Mouse (Mus musculus) erythroblast, embryonic 14.5 days (primary cell): ENCODE measurements at regions not wholly inside any gene's neighbourhood (a gene's known extent, or its start where the extent isn't known, plus 50 kb on each side); places are given as distances from the start of the nearest gene placed in this dataset.
A peak's percentile ranks its signal among the peaks of the same experiment; 100 is the strongest.
"Not testable (repeated sequence)": the region's sequence is repeated elsewhere in the genome, so short reads cannot be mapped to it uniquely, and the experiment has no call there.

ENCODE experiments used
- H3K27me3 ChIP-seq: 2 replicates; pipeline ENCODE4 v1.6.1; 2012; ENCODE audit warnings: inconsistent platforms; ENCODE audit not compliant: control insufficient read depth
- H3K36me3 ChIP-seq: 2 replicates; pipeline ENCODE4 v1.6.1; 2012; ENCODE audit warnings: mild to moderate bottlenecking, inconsistent platforms; ENCODE audit not compliant: control insufficient read depth
- H3K4me1 ChIP-seq: 2 replicates; pipeline ENCODE4 v1.6.1; 2012; ENCODE audit warnings: inconsistent platforms; ENCODE audit not compliant: control insufficient read depth
- H3K4me3 ChIP-seq: replicated peaks from 2 replicates; pipeline ENCODE3; 2012; ENCODE audit warnings: moderate library complexity, mild to moderate bottlenecking, inconsistent platforms
- H3K9me3 ChIP-seq: 2 replicates; pipeline ENCODE4 v1.6.1; 2012; ENCODE audit warnings: low read length, inconsistent platforms, mixed read lengths; ENCODE audit not compliant: control insufficient read depth
- GATA1 ChIP-seq: IDR thresholded peaks from 2 replicates; pipeline ENCODE4 v1.6.1; 2012; ENCODE audit warnings: low read length, inconsistent platforms, mixed read lengths
- TAL1 ChIP-seq: IDR thresholded peaks from 3 replicates; pipeline ENCODE4 v1.6.1; 2012; ENCODE audit warnings: low read length, inconsistent platforms, mixed read lengths

- Histone ChIP-seq H3K9me3 (no peaks in the 10 kb centered on the region), H3K27me3 (no peaks in the 10 kb centered on the region), H3K4me3 (no peak overlapping the region), H3K36me3 (no peaks in the 10 kb centered on the region), H3K4me1 (no peaks in the 10 kb centered on the region)
- no peak for TF ChIP-seq GATA1
- no peak for TF ChIP-seq TAL1
Measured at GRCm38 (mm10) chr10:110840864-110841263, 78.7 kb upstream of the Csrp2 start.

GRCm38 (mm10) chr10:110841670-110842069 is 77.9 kb upstream of the Csrp2 start:
- Histone ChIP-seq H3K4me1 (no peaks in the 10 kb centered on the region), H3K36me3 (no peaks in the 10 kb centered on the region), H3K27me3 (no peaks in the 10 kb centered on the region), H3K9me3 (no peaks in the 10 kb centered on the region), H3K4me3 (no peak overlapping the region)
- no peak for TF ChIP-seq TAL1
- TF ChIP-seq GATA1: peak; percentile 29; the same call in 1 of the 2 replicates

GRCm38 (mm10) chr10:110854663-110855163 is 64.9 kb upstream of the Csrp2 start:
- not testable (repeated sequence) for H3K36me3 ChIP-seq, H3K9me3 ChIP-seq, H3K4me3 ChIP-seq, H3K4me1 ChIP-seq, H3K27me3 ChIP-seq

- H3K27me3 ChIP-seq, H3K9me3 ChIP-seq, H3K4me1 ChIP-seq, H3K4me3 ChIP-seq, H3K36me3 ChIP-seq: not testable (repeated sequence)
Measured at GRCm38 (mm10) chr10:110855645-110856383, 63.8 kb upstream of the Csrp2 start.

- H3K36me3 ChIP-seq: no peaks in the 10 kb centered on the region
- no peaks in the 10 kb centered on the region for H3K4me1 ChIP-seq
- no peaks in the 10 kb centered on the region for H3K9me3 ChIP-seq
- no peak for TF ChIP-seq GATA1
- TF ChIP-seq TAL1: no peak
- H3K4me3 ChIP-seq: no peak overlapping the region
- H3K27me3 ChIP-seq: no peaks in the 10 kb centered on the region
Measured at GRCm38 (mm10) chr10:110857320-110858097, 62.1 kb upstream of the Csrp2 start.

- no peaks in the 10 kb centered on the region for H3K4me1 ChIP-seq
- H3K4me3 ChIP-seq: no peak overlapping the region
- H3K9me3 ChIP-seq: no peaks in the 10 kb centered on the region
- no peaks in the 10 kb centered on the region for H3K27me3 ChIP-seq
- TF ChIP-seq TAL1 (no peak), GATA1 (no peak)
- no peaks in the 10 kb centered on the region for H3K36me3 ChIP-seq
Measured at GRCm38 (mm10) chr10:110858098-110858360, 61.6 kb upstream of the Csrp2 start.

- Histone ChIP-seq H3K4me3 (no peak overlapping the region), H3K36me3 (no peaks in the 10 kb centered on the region), H3K27me3 (no peaks in the 10 kb centered on the region), H3K9me3 (no peaks in the 10 kb centered on the region), H3K4me1 (no peaks in the 10 kb centered on the region)
- TF ChIP-seq TAL1 (no peak), GATA1 (no peak)
Measured at GRCm38 (mm10) chr10:110858407-110858920, 61.1 kb upstream of the Csrp2 start.

GRCm38 (mm10) chr10:110859307-110859706 is 60.3 kb upstream of the Csrp2 start:
- H3K4me1 ChIP-seq: no peaks in the 10 kb centered on the region
- no peaks in the 10 kb centered on the region for H3K9me3 ChIP-seq
- no peaks in the 10 kb centered on the region for H3K27me3 ChIP-seq
- H3K36me3 ChIP-seq: no peaks in the 10 kb centered on the region
- TF ChIP-seq GATA1 (no peak), TAL1 (no peak)
- H3K4me3 ChIP-seq: no peak overlapping the region
